Mouse (Mus musculus) gastrocnemius, postnatal 36 days (tissue): Measurements from ENCODE around the gene Tas2r126. TPM values are rescaled to one million over a fixed set of nuclear protein-coding genes. Genes with fewer than 3 reads are reported as not detected.

ENCODE experiments used
- DNase-seq, 2 experiments: peaks; one replicate each; pipeline ENCODE4 v3.0.0; 2022
- intact Hi-C: fragments of 180-260 bp; cut with DNase I; formaldehyde crosslinking; loops from one replicate; pipeline ENCODE4 v1.15.1; 2025
- total RNA-seq, 2 experiments: library from RNA; stranded (reverse); gene quantifications; 2 replicates each; pipeline ENCODE4 v1.2.3; 2021

Gene Tas2r126
- total RNA-seq, 2 experiments from 2014 or later, result not detected

DNA sequence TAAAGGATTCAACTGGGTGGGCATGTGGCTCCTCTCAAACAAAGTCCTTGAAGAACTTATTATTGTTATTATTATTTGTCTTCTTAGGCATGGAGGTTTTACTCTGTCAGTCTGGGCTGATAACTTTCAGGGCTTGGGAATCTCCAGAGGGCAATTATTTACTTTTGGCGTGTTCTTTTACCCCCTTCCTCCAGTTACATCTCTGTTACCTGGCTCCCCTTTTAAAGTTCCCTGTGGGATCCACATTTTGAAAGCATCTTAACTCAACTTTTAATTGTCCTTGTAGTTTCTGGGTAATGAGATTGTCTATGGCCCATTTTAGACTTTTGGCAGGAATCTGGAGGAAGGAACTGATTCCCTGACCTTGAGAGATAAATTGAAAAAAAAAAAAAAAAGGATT lies 41.9 kb downstream of the Tas2r126 start, which contains the start of gene Olfr457:
Olfr457 (minus strand) TSS at position 101 of the 400 bp plus-strand sequence.
- DNase-seq, result no peak
- intact Hi-C loops, result no loop called here

- DNase-seq, result no peak
- intact Hi-C loops, result no loop called here
These were observed 50.3 kb downstream of the Tas2r126 start for GRCm38 (mm10) chr6:42484633-42485032.

Other genes starting within 250 kb of the Tas2r126 start
- not detected for gene Tas2r144, start 219.2 kb upstream of the Tas2r126 start, total RNA-seq
- 10 to 100 TPM; 23.8 to 44.0 TPM for gene Gstk1, start 188.6 kb upstream of the Tas2r126 start, total RNA-seq
- gene Tmem139, start 172.6 kb upstream of the Tas2r126 start, total RNA-seq, result under 1 TPM in 1 of 2 experiments, not detected in 1; 0.30 TPM
- gene Casp2, start 169.6 kb upstream of the Tas2r126 start, total RNA-seq, result 1 to 10 TPM; 5.3 to 5.5 TPM
- gene Clcn1, start 147.8 kb upstream of the Tas2r126 start, total RNA-seq, result 100 to 1,000 TPM; 134 to 146 TPM
- under 1 TPM; 0.25 to 0.26 TPM for gene Fam131b, start 109.9 kb upstream of the Tas2r126 start, total RNA-seq
- 10 to 100 TPM; 21.9 to 26.6 TPM for gene Zyx, start 84.9 kb upstream of the Tas2r126 start, total RNA-seq
- gene Epha1, start 61.3 kb upstream of the Tas2r126 start, total RNA-seq, result under 1 TPM in 1 of 2 experiments, not detected in 1; 0.10 TPM
- not detected for gene Tas2r143, start 34.3 kb upstream of the Tas2r126 start, total RNA-seq
- under 1 TPM in 1 of 2 experiments, not detected in 1; 0.23 TPM for gene Tas2r135, start 29.1 kb upstream of the Tas2r126 start, total RNA-seq
- gene Olfr458, start 30.7 kb downstream of the Tas2r126 start, total RNA-seq, result not detected
- gene Olfr457, start 41.8 kb downstream of the Tas2r126 start, total RNA-seq, result not detected
- gene Olfr456, start 52.7 kb downstream of the Tas2r126 start, total RNA-seq, result not detected
- gene Olfr455, start 113.1 kb downstream of the Tas2r126 start, total RNA-seq, result not detected
- gene Tcaf3, start 163.2 kb downstream of the Tas2r126 start, total RNA-seq, result not detected
- 1 to 10 TPM; 2.3 TPM for gene Tcaf2, start 210.7 kb downstream of the Tas2r126 start, total RNA-seq